Mouse (Mus musculus): Measurements from ENCODE around the gene 9930104L06Rik. TPM values are rescaled to one million over a fixed set of nuclear protein-coding genes. Genes with fewer than 3 reads are reported as not detected.

9930104L06Rik gene
- total RNA-seq, 2 experiments from 2014 or later, result 16.3 to 19.3 TPM

DNA sequence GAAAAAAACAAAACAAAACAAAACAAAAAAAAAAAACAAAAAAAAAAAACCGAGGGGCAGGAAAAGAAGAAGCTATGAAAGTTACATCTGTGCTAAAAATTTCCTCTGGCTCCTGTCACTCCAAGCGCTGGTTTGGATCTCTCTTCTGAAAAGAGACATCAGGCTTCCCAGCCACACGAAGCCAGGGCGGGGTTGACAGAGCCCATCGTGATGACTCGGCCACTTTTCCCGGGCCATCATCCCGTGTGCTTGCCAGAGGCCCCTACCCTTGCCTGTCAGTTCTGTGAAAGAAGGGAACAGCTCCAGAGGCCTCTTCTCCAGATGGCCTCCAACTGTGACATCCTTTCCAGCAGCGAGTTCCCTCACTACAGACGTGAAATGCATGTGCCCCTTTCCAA, 14.2 kb downstream of the 9930104L06Rik start:
- intact Hi-C loops (cut with DNase I), result no loop called here

DNA sequence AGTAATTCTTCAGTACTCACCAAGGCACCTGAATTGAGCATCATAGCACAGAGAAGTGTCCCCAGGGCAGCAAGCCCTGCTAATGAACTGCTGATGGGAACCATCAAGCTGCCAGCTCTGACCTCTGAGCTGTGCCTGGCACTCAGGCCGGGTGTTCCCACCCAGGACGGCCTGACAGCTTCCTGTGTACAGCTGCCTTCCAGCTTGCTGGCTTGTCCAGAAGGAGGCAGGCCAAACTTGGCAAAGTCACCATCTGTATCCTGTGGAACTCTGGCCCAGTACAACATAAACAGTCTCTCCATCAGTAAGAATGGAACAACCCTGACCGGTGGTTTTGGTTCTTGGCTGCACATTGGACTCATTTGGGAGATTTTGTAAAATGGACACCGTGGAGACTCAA, 16.7 kb downstream of the 9930104L06Rik start:
- intact Hi-C loops (cut with DNase I), result no loop called here
- DNase-seq (ENCODE audit: extremely low spot score in 1 of 2, low spot score in 2 of 2), result no peak

More for the DNA sequence above, 14.2 kb downstream of the 9930104L06Rik start:
- DNase-seq (ENCODE audit: extremely low spot score in 1 of 2, low spot score in 2 of 2), result no peak

DNA sequence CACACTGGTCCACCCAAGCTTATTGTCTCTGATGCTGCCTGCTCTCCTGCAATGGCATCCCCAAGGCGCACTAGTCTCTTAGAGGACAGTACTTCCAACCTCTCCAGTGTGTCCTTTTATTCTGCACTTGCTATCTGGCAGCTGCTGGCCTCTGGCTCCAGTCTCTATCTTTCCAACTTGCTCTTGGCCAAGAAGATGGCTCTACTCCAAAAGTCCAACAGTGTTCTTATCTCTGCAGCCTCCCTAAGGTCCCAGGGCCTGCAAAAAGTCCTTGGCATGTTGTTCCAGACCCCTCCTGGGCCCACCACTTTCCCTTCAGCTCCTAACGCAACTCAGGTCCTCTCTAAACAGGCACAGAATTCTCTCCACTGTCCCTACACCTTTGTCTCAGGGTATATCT, 20.4 kb downstream of the 9930104L06Rik start:
- intact Hi-C loops (cut with DNase I), result no loop called here
- DNase-seq (ENCODE audit: extremely low spot score in 1 of 2, low spot score in 2 of 2), result no peak

DNA sequence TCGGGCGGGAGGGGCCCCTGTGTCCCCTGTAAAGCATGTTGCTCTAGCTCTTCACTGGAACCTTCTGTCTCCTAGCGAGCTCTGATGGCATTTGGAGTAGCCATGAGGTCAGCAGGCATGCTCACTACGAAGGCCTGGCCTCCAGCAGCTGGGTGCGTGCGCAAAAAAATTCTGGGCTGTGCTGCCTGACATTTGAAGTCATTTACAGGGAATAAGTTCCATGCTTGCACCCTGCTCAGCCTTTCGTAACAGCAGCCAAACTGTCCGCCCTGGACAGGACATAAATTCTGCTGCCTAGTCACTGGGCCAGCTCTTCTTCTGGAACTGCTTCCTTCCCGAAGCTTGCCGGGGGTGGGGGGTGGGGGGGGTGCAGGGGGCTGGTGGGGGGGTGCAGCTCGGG, 22.2 kb downstream of the 9930104L06Rik start:
- no peak for DNase-seq (ENCODE audit: extremely low spot score in 1 of 2, low spot score in 2 of 2)
- intact Hi-C loops (cut with DNase I), result no loop called here

DNA sequence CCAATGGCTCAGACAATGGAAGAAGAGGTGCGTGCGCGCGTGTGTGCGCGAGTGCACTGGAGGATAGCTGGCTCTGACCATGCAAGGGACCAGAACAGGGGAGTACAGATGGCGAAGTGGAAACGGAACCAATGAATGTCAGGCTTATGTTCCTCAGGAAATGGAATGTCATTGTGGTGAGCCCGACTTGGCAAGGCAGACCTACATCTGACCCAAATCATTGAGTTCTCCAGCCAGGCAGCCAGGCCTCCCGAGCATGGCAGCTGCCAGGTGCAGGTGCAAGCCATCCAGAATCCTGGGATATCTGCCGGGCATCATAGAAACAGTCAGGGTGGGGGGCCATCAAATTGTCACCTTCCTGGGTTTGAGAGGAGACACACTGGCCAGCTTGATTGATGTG, 24.1 kb downstream of the 9930104L06Rik start:
- DNase-seq (ENCODE audit: extremely low spot score in 1 of 2, low spot score in 2 of 2), result no peak
- intact Hi-C loops (cut with DNase I), result no loop called here

DNA sequence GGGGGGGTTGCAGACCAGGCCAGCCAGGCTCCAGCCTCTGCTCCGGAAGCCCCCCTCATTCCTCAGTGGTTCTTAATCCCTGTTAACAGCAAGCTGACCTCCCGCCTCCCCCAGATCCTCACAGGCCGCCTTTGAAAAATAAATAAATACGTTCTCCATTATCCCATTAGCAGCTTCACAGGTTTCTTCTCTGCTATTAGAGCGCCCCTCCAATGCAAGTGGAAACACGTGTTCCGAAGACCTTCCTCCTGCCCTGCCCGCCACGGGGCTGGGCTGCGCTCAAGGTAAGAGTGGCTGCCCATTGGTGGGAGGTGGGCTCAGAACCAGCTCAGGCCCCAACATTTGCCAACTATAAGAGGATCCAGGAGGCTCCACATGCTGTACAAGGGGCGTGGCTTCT, 25.7 kb downstream of the 9930104L06Rik start:
- no peak for DNase-seq (ENCODE audit: extremely low spot score in 1 of 2, low spot score in 2 of 2)
- intact Hi-C loops (cut with DNase I), result no loop called here

DNA sequence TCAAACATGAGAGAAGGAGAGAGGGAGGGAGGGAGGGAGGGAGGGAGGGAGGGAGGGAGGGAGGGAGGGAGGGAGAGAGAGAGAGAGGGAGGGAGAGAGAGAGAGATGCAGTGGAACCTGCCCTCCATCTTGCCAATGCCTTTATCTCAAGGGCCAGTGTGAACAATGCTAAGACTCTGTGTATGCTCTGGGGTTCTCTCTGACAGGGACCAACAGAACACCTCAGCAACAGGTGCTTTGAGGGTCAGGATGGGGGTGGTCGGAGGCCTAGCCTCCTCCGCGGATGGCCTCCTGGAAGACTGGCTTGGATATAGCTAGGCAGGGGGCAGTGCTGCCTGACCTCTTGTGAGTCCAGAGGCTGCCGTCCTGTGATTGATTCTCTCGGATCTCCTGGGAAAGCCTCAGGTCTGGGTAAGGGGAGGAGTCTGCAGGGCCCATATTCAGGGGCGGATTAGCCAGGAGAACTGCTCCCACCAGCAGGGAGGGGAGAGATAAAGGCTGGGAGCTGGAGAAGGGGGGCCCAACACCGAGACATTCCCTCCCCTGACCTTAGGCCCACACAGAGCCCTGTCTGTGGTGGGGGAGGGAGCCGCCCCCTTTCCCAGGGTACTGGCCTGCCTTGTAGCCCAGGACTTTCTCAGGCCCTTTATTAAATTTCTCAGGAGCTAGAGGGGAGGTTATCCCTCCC, 28.2 kb downstream of the 9930104L06Rik start:
- intact Hi-C loops (cut with DNase I), result no loop called here
- DNase-seq (ENCODE audit: extremely low spot score in 1 of 2, low spot score in 2 of 2), result no peak

DNA sequence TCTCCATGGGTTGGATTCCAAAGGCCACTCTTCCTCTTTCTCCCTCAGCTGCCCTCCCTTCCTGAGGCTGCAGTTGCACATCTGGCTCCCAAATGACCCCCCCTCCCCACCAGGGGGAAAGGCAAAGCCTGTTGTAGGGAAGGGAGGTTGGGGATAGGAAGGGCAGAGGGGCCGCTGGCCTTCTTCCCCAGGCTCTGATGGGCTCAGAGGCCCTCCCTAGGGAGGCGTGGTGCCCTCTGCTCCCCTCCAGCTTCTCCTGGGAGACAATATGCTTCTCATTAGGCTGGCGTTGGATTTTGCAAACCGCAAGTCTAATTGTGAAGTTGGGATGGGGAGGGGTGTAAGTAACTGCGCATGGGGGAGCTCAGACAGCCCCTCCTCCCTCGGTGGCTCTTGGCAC, 31.9 kb downstream of the 9930104L06Rik start:
- DNase-seq (ENCODE audit: extremely low spot score in 1 of 2, low spot score in 2 of 2), result no peak
- intact Hi-C loops (cut with DNase I), result no loop called here

DNA sequence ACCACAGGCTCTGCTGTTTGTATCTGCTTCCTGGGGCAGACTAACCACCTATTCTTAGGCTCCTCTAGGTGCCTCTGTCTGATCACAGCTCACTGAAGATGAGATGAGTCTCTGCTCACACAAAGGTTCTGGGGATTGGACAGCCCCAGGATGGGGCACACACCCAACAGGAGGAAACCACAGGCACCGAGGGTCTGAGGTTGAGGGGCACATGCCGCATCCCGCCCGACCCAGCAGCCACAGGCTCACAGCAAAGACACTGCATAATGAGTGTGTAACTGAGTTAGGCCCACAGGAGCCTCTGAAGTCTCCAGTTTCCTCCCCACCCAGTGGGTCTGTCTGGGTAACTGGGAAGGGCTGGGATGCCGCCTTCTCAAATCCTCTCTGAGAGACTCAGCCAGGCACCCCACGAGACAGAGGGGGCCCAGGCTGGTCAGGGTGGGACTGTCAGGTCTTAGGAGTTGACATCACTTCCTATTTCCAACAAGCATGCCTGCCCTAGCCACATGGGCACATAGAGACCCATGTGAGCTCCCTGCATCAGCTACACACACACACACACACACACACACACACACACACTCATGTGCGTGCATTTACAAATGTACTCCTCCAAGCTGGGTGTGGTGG, 32.5 kb downstream of the 9930104L06Rik start:
- intact Hi-C loops (cut with DNase I), result no loop called here

DNA sequence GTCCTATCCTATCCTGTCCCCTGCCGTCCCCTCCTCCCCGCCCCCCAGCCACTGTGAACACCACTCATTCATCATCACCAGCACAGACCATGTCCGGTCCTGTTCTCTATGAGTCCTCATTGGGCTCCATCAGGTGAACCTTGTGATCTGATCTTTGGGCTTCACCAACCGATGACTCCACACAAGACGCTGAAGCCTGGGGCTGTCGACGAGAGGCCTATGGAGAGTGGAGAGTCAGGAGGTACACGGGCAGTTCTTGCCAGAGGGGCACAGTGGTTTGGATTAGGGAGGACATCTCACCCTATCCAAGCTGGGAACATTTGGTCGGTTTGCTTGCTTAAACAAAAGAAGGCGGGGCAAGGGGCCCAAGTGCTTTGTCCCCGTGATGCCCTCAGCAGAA, 33.3 kb downstream of the 9930104L06Rik start:
- intact Hi-C loops (cut with DNase I), result no loop called here
- DNase-seq (ENCODE audit: extremely low spot score in 1 of 2, low spot score in 2 of 2), result no peak

More for the DNA sequence above, 32.5 kb downstream of the 9930104L06Rik start:
- no peak for DNase-seq (ENCODE audit: extremely low spot score in 1 of 2, low spot score in 2 of 2)

DNA sequence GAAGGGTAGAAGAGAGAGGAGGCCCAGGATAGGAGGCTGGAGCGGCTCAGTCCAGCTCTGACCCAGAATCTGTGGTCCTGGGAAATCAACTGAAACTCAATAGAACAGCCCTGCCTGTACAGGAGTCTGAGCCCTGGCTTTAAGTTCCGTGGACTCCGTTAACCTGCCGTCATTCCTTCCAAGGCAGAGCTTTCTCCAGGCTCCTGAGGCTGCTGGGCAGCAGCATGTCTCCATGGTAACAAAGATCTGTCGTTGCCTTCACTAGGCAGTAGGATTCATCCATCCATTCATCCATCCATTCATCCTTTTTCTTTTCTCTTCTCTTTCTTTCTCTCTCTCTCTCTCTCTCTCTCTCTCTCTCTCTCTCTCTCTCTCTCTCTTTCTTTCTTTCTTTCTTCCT, 33.8 kb downstream of the 9930104L06Rik start:
- DNase-seq (ENCODE audit: extremely low spot score in 1 of 2, low spot score in 2 of 2), result no peak
- intact Hi-C loops (cut with DNase I), result no loop called here

DNA sequence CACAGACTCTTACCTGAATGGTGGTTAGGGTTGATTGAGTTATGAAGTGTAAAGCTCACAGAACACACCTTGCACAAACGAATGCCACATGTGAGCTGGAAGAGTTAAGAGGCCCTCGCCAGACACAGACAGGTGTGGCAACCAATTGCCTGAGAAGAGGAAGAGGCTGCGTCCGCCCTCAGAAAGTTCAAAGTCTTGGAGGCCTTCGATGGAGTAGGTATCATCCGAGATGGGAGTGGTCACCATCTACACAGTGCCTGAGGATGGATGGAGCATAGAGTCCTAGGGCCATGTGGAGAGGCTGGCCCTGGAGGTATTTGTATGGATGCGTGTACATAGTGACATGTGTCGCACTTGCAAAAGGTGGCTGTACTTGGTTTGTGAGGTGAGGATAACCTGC, 34.2 kb downstream of the 9930104L06Rik start:
- no peak for DNase-seq (ENCODE audit: extremely low spot score in 1 of 2, low spot score in 2 of 2)
- intact Hi-C loops (cut with DNase I), result no loop called here

DNA sequence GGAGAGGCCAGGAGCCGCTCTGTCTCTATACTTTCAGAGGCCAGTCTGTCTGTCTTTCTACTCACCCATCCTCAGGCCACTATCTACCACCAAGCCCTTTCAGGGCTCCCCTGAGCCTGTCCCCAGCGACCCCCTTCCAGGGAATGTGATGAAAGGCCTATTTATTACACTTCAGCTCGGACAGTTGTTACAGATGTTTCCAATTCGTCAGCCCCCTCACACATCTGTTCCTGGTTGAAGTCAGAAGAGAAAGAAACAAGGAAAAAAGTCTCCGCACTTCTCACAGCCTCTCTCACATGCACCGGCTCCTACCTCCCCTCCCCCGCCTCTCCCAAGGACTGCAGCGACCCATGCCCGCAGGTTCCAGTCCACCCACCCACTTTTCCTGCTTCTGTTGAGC, 35.5 kb downstream of the 9930104L06Rik start:
- intact Hi-C loops (cut with DNase I), result no loop called here
- DNase-seq (ENCODE audit: extremely low spot score in 1 of 2, low spot score in 2 of 2), result no peak

DNA sequence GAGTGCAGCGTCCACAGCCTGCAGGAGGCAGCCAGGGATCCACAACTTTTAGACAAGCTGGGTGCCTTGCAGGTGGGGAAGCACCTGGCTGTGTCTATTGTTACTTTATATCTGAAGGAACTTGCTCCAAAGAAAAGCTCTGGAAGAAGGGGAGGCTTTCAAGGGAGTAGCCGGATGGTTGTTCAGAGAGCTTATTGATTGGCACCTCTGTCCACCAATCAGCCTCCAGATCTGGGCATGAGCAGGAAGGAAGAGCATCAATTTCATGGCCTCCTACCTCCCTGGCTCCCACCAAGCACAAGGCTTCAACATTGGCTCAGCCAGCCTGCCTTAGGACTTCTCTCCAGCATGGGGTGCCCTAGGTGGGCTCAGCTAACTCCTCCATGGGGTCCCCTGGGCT, 36.4 kb downstream of the 9930104L06Rik start:
- no peak for DNase-seq (ENCODE audit: extremely low spot score in 1 of 2, low spot score in 2 of 2)

DNA sequence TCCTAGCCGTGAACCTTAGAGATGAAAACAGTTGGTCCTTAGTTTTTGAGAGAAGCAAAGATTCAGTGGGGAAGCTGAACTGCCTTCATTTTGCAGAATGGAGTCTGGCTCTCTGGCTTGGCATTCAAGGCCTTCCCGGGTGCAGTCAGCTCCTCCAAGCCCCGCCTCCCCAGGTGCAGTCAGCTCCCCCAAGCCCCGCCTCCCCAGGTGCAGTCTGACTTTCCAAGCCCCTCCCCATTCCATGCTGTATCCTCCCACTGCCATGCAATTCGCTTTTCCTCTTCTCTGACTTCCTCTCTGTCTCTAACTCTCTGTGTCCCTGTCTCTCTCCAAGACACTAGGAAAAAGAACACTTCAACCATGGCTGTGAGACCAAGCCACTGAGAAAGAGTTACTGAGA, 41.4 kb downstream of the 9930104L06Rik start:
- DNase-seq (ENCODE audit: extremely low spot score in 1 of 2, low spot score in 2 of 2), result no peak
- intact Hi-C loops (cut with DNase I), result no loop called here

More for the DNA sequence above, 36.4 kb downstream of the 9930104L06Rik start:
- intact Hi-C loops (cut with DNase I), result no loop called here

DNA sequence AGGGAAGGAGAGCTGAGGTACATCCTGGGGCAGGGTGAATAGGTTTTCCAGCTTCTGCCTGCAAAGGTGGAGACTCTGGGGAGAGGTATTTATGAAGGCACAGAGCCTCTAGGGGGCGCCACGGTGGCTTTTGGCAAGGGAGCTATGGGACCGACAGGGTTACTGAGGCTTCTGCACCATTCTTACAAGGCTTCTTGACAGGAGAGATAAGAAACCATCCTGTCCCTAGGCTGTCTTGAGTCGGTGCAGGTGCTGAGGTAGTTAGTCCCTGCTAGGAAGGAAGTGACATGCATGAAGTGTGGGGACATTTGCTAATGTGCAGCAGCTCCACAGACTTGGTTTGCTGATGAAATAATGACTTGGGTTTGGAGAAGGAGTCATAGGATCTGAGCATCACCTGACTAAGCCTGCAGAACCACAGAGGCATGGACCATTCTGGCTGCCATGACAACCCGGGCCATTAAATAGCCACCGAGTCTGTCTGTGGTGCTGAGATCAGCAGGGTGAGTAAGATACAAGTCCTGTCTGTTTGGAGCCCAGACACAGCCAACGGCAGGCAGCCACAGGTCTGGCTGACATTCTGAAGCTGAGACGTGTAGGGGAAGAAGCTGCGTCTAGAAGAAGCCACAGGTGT, 47.2 kb downstream of the 9930104L06Rik start:
- intact Hi-C loops (cut with DNase I), result no loop called here
- no peak for DNase-seq (ENCODE audit: extremely low spot score in 1 of 2, low spot score in 2 of 2)

DNA sequence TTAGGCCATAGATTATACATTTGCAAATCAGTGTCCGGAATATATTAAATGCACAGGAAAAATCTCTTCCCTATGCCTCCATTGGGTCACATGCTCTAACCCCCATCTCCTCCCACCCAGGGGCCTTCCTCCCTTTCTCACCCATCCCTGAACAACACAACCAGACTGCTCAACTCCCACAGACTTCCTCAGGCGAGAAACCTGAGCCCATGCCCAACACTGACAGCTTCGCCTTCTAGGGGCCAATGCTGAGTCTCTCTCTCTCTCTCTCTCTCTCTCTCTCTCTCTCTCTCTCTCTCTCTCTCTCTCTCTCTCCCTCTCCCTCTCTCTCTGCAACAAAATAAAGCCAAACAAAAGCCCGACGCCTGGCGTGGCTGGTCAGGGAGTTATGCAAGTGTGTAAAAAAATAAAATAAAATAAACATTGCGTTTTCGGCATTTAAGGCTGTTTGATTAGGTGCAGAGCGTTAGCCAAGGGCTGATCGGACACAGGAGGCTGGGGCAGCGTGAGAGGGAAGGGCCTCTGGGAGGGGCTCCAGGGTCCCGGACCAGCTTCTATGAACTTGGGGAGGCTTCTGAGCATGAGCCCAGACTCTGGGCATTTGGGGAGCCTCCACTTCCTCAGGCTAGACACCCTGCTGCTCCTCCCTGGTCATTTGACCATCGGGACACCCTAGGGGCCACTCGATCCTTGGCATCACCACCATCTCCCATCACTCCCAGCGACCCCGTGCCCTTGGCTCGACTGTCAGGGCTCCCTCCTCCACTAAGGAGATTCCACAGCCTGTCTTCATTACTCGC, 48.2 kb downstream of the 9930104L06Rik start:
- DNase-seq (ENCODE audit: extremely low spot score in 1 of 2, low spot score in 2 of 2), result no peak
- intact Hi-C loops (cut with DNase I), result no loop called here

DNA sequence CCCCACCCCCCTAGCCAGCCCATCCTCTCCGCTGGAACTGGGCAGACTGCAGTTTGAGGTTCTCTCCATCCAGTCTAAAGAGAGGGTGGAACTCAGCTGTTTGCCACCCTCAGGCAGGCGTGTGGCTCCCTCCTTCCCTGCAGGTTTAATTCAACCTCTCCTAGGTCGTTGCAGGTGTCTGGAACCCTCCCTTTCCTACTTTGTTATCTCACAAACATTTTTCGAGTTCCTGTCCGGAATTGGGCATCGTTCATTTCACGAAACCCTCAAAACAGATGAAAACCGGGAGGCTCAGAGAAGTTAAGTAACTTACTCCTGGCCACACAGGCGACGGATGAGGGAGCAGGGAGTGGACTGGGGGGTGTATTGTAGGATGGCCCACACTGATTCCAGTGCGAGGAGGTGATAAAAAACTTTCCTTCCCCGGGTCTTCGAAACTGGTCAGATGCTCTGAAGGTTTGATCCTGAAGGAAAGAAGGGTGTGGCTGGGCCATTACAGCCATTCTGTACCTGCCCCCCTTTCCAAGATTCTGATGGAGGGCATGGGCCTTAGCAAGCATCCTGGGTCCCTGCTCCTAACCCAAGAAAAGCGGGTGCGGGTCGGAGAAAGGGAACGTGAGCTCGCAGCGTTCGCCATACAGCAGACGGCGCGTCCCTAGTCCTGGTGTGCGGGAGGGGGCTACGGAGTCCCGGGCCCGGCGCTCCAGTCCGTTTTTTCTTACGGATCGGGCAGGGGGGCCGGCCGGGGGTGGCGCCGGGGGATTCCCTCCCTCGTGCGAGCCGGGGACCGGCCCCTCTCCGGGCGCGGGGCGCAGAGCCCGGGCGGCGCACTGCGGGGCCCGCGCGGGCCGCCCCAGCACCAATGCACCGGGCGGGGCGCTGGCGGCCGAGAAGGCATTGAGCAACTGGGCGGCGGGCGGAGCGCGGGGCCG, 49.1 kb downstream of the 9930104L06Rik start, which contains the start of gene Rspo1:
Rspo1 (plus strand) TSS at position 760 of the 932 bp plus-strand sequence.
- no peak for DNase-seq (ENCODE audit: extremely low spot score in 1 of 2, low spot score in 2 of 2)
- intact Hi-C loops (cut with DNase I), result no loop called here
